Mouse (Mus musculus) inflammation-experienced regulatory T-cells, adult 16 weeks (primary cell): ENCODE measurements around the gene Nt5c2. TPM values are rescaled to one million over a fixed set of nuclear protein-coding genes. Genes with fewer than 3 reads are reported as not detected.

Experiments
- polyA plus RNA-seq: library from polyadenylated mRNA; unstranded; fragments of 100-300 nt; shearing (Covaris generic); gene quantifications from one replicate; pipeline ENCODE4 v1.2.1, GENCODE M21; 2017

Nt5c2 gene
- 62.8 TPM for polyA plus RNA-seq

DNA sequence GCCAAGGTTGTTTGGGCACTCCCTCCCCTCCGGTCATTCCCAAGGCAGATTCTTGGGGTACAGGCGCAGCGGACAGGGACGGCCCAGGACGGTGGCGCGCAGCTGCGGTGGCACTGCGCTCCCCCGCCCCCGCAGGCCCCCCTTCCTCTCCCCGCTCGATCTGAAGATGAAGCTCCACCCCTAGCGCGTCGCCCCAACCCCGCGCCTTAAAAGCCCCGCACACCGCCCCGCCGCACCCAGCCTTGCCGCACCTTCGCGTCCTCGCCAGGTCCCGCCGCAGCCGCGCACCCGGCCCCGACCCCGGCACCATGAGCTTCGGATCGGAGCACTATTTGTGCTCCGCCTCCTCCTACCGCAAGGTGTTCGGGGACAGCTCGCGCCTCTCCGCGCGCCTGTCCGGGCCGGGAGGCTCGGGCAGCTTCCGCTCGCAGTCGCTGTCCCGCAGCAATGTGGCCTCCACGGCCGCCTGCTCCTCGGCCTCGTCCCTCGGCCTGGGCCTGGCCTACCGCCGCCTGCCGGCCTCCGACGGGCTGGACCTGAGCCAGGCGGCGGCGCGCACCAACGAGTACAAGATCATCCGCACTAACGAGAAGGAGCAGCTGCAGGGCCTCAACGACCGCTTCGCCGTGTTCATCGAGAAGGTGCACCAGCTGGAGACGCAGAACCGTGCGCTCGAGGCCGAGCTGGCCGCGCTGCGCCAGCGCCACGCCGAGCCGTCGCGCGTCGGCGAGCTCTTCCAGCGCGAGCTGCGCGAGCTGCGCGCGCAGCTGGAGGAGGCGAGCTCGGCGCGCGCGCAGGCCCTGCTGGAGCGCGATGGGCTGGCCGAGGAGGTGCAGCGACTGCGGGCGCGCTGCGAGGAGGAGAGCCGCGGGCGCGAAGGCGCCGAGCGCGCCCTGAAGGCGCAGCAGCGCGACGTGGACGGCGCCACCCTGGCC lies at the start of gene Nt5c2, which contains the start of gene Ina:
Gene Nt5c2, minus strand, starts transcription at position 707 of the 935 bp plus-strand sequence.
Gene Ina, plus strand, starts transcription at position 252 of the 935 bp plus-strand sequence.

GRCm38 (mm10) chr19:47050271-47051032 lies 35.5 kb upstream of the Nt5c2 start, which contains the start of gene Pcgf6:
Pcgf6 (minus strand) TSS chr19:47050906.

Other genes starting within 250 kb of the Nt5c2 start
- gene Ina, start 455 bp downstream of the Nt5c2 start, polyA plus RNA-seq, result not detected
- 8.7 TPM for gene Pcgf6, start 35.8 kb upstream of the Nt5c2 start, polyA plus RNA-seq
- gene Taf5, start 52.6 kb upstream of the Nt5c2 start, polyA plus RNA-seq, result 1.5 TPM
- gene Usmg5, start 75.5 kb upstream of the Nt5c2 start, polyA plus RNA-seq, result 348 TPM
- 26.4 TPM for gene Pdcd11, start 75.6 kb upstream of the Nt5c2 start, polyA plus RNA-seq
- 31.5 TPM for gene Calhm2, start 123.1 kb upstream of the Nt5c2 start, polyA plus RNA-seq
- not detected for gene Calhm1, start 129.1 kb upstream of the Nt5c2 start, polyA plus RNA-seq
- not detected for gene Calhm3, start 142.6 kb upstream of the Nt5c2 start, polyA plus RNA-seq
- not detected for gene Neurl1a, start 163.7 kb upstream of the Nt5c2 start, polyA plus RNA-seq